Mouse (Mus musculus) monocyte, adult 5-6 weeks (primary cell): ENCODE results near the gene Elk4. TPM values are rescaled to one million over a fixed set of nuclear protein-coding genes. Genes with fewer than 3 reads are reported as not detected.

Experiments
- ATAC-seq: fragments of 153-309, 156-312 bp; replicated peaks from 2 replicates; pipeline ENCODE4 v1.8.0; 2017; ENCODE audit warnings: mild to moderate bottlenecking; ENCODE audit not compliant: low TSS enrichment, insufficient number of reproducible peaks, severe bottlenecking, poor library complexity, low FRiP score
- total RNA-seq: library from RNA; stranded (forward); fragments of 200-1000, 200-491, 200-594 nt; gene quantifications from 3 replicates; pipeline ENCODE4 v1.2.3, GENCODE M21; 2017

Gene Elk4
- total RNA-seq, 1 experiment from 2014 or later = 109 TPM

GRCm38 (mm10) chr1:132008881-132009644 is 1.7 kb downstream of the Elk4 start:
- no peak for ATAC-seq

GRCm38 (mm10) chr1:132010632-132011501 is 3.5 kb downstream of the Elk4 start:
- 0 out of 2 replicates have a peak, but pooled peaks have one; percentile 8 for ATAC-seq

GRCm38 (mm10) chr1:132011785-132012184 is 4.4 kb downstream of the Elk4 start:
- no peak for ATAC-seq

GRCm38 (mm10) chr1:132012861-132013260 is 5.5 kb downstream of the Elk4 start:
- ATAC-seq = no peak

GRCm38 (mm10) chr1:132014800-132015199 is 7.4 kb downstream of the Elk4 start:
- no peak for ATAC-seq

GRCm38 (mm10) chr1:132016691-132017090 is 9.3 kb downstream of the Elk4 start:
- ATAC-seq = no peak

- no peak for ATAC-seq
Observed at GRCm38 (mm10) chr1:132019876-132020275, 12.5 kb downstream of the Elk4 start.

GRCm38 (mm10) chr1:132022107-132022506 is 14.7 kb downstream of the Elk4 start:
- ATAC-seq = no peak

GRCm38 (mm10) chr1:132026925-132027646 is 19.7 kb downstream of the Elk4 start:
- no peak for ATAC-seq

- ATAC-seq = no peak
Observed at GRCm38 (mm10) chr1:132027978-132028377, 20.6 kb downstream of the Elk4 start.

GRCm38 (mm10) chr1:132028413-132028812 is 21.0 kb downstream of the Elk4 start:
- ATAC-seq = no peak

GRCm38 (mm10) chr1:132030574-132030973 is 23.2 kb downstream of the Elk4 start:
- no peak for ATAC-seq

- ATAC-seq = no peak
Observed at GRCm38 (mm10) chr1:132032172-132032571, 24.8 kb downstream of the Elk4 start.

GRCm38 (mm10) chr1:132037746-132038145 is 30.3 kb downstream of the Elk4 start:
- ATAC-seq = no peak

- ATAC-seq = no peak
Observed at GRCm38 (mm10) chr1:132038753-132039152, 31.3 kb downstream of the Elk4 start.

- ATAC-seq = no peak
Observed at GRCm38 (mm10) chr1:132040201-132040621, 32.8 kb downstream of the Elk4 start.

- ATAC-seq = no peak
Observed at GRCm38 (mm10) chr1:132043759-132044158, 36.4 kb downstream of the Elk4 start.

GRCm38 (mm10) chr1:132046143-132046735 is 38.8 kb downstream of the Elk4 start:
- peak; percentile 68 for ATAC-seq

- ATAC-seq = no peak
Observed at GRCm38 (mm10) chr1:132051746-132052145, 44.3 kb downstream of the Elk4 start.
